ENCODE assay signal across 27 mouse cellular contexts in the genomic region with DNA sequence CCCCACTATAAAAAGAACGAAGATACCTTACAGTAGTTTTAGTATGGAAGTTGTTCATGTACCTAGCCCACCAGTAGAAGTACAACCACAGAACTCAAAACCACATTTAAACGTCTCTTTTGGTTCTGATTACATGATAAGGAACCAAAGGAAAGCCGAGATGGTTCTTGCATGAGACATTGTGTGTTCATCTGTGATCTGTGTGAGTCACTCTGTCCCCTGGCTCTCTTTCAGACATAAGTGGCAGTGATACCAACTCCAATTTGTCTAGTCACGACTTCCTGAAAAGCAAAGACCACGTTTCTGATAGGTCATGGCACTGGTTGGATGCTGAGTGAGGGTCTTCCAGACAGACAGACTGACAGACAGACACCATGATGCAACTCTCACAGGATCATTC. TPM values are rescaled to one million over a fixed set of nuclear protein-coding genes. Genes with fewer than 3 reads are reported as not detected.
A peak's percentile ranks its signal among the peaks of the same experiment; 100 is the strongest.
DNase-seq lines count a peak whose midpoint lies in the region; ATAC-seq and TF ChIP-seq lines count a peak whose summit lies in the region.
"Had no signal": no experiment of that assay in that cellular context is flagged by ENCODE, and none has a peak within 500 bp of the region (broad histone marks: within the 10 kb centered on the region; RNA-seq: fewer than 3 reads in every experiment).

No protein-coding gene starts in this region.

- TF ChIP-seq EP300 in MEL (IDR thresholded peaks at IDR 0.05; ENCODE audit: low read depth in 1 of 2, low read length in 2 of 2), result no peak

- no peaks in the 10 kb centered on the region for H3K27me3 ChIP-seq in thymus, adult 2 months (ENCODE audit: control insufficient read depth, insufficient read depth, low read length)
- no peaks in the 10 kb centered on the region for H3K27me3 ChIP-seq in MEL (ENCODE audit: control insufficient read depth in 1 of 2, insufficient read depth in 2 of 2, low read length in 2 of 2)
- H3K27me3 ChIP-seq in myocyte (ENCODE audit: control insufficient read depth, insufficient read depth, insufficient read length), result no peaks in the 10 kb centered on the region
- no peaks in the 10 kb centered on the region for H3K27me3 ChIP-seq in hindbrain, embryonic 14.5 days (ENCODE audit: control insufficient read depth, insufficient read depth, low read length)
- H3K27me3 ChIP-seq: CH12.LX; embryonic facial prominence, embryonic 12.5 days; embryonic facial prominence, embryonic 15.5 days; forebrain, embryonic 13.5 days; heart, embryonic 13.5 days; hindbrain, embryonic 15.5 days had no signal

- 23% methylated on average over 5 of the region's 5 CpGs for WGBS in thymus, adult 2 months
- WGBS in hindbrain, embryonic 14.5 days, result 81% methylated on average over 5 of the region's 5 CpGs

- no peaks in the 10 kb centered on the region for H3K79me2 ChIP-seq in MEL (ENCODE audit: control insufficient read depth, insufficient read depth, low read length, poor library complexity)
- no peaks in the 10 kb centered on the region for H3K79me2 ChIP-seq in myocyte (ENCODE audit: control insufficient read depth, insufficient read depth)

- no peak overlapping the region for H3K9ac ChIP-seq in MEL (ENCODE audit: control insufficient read depth, low read depth, low read length, poor library complexity, severe bottlenecking)
- no peak overlapping the region for H3K9ac ChIP-seq in hindbrain, embryonic 14.5 days
- H3K9ac ChIP-seq: embryonic facial prominence, embryonic 12.5 days; embryonic facial prominence, embryonic 15.5 days; forebrain, embryonic 13.5 days; heart, embryonic 13.5 days; hindbrain, embryonic 15.5 days had no signal

- peak overlapping the region; percentile 32 for H3K4me2 ChIP-seq in myocyte (ENCODE audit: low read depth)
- H3K4me2 ChIP-seq in hindbrain, embryonic 14.5 days (replicated peaks), result no peak overlapping the region
- H3K4me2 ChIP-seq: embryonic facial prominence, embryonic 12.5 days; embryonic facial prominence, embryonic 15.5 days; forebrain, embryonic 13.5 days; heart, embryonic 13.5 days; hindbrain, embryonic 15.5 days had no signal

- no peak overlapping the region for H3ac ChIP-seq in myocyte (ENCODE audit: control insufficient read depth, insufficient read length)

- peak; percentile 10 for DNase-seq in thymus, postnatal 0 days (ENCODE audit: low spot score)
- no peak for DNase-seq in thymus, adult 2 months
- peak; percentile 44 for DNase-seq in MEL (ENCODE audit: low read depth, low spot score)
- no peak for DNase-seq in cerebellum, postnatal 36 days
- DNase-seq in hindbrain, embryonic 14.5 days (ENCODE audit: low spot score), result no peak
- DNase-seq: adrenal gland, adult 8-10 months; adrenal gland, postnatal 25 days; cerebellum, adult 11-12 months; cerebellum, adult 8-10 months; cerebellum, postnatal 10 days; gastrocnemius, postnatal 10 days; gastrocnemius, postnatal 36 days; heart, adult 2 months; heart, postnatal 14 days; heart, postnatal 4 days had no signal

- H3K4me3 ChIP-seq in thymus, adult 2 months (ENCODE audit: control insufficient read depth, insufficient read depth, low read length), result no peak overlapping the region
- H3K4me3 ChIP-seq in MEL (ENCODE audit: control insufficient read depth in 1 of 2, insufficient read depth in 1 of 2, low read depth in 2 of 2, low read length in 2 of 2) (no peak overlapping the region), myocyte (no peak overlapping the region)
- H3K4me3 ChIP-seq in hindbrain, embryonic 14.5 days (replicated peaks; ENCODE audit: low read length), result no peak overlapping the region
- H3K4me3 ChIP-seq: embryonic facial prominence, embryonic 12.5 days; embryonic facial prominence, embryonic 15.5 days; forebrain, embryonic 13.5 days; heart, adult 2 months; heart, embryonic 10.5 days; heart, embryonic 13.5 days; hindbrain, embryonic 15.5 days had no signal

- no peak for TF ChIP-seq CTCF in thymus, adult 2 months (IDR thresholded peaks at IDR 0.05; ENCODE audit: borderline replicate concordance, control insufficient read depth, extremely low read depth, insufficient read depth, low read length, poor library complexity)
- TF ChIP-seq CTCF in MEL (IDR thresholded peaks at IDR 0.05 in 2 of 3, conservative IDR thresholded peaks at IDR 0.05 in 1 of 3; ENCODE audit: control insufficient read depth in 1 of 3, insufficient read depth in 1 of 3, low read depth in 2 of 3, low read length in 3 of 3, poor library complexity in 1 of 3, severe bottlenecking in 1 of 3), result no peak

- no peak for TF ChIP-seq RAD21 in MEL (IDR thresholded peaks at IDR 0.05; ENCODE audit: low read depth, low read length)

- no peak for TF ChIP-seq POLR2A in thymus, adult 2 months (IDR thresholded peaks at IDR 0.05; ENCODE audit: control insufficient read depth, extremely low read depth, insufficient read depth, low read length, poor library complexity)
- TF ChIP-seq POLR2A in MEL (IDR thresholded peaks at IDR 0.05; ENCODE audit: control insufficient read depth in 1 of 2, insufficient read depth in 1 of 2, low read depth in 1 of 2, low read length in 2 of 2, poor library complexity in 1 of 2) (no peak), myocyte (IDR thresholded peaks at IDR 0.05; ENCODE audit: insufficient read length, low read depth) (no peak)

- no peaks in the 10 kb centered on the region for H3K4me1 ChIP-seq in thymus, adult 2 months (replicated peaks; ENCODE audit: control insufficient read depth, insufficient read depth, low read length)
- no peaks in the 10 kb centered on the region for H3K4me1 ChIP-seq in MEL (ENCODE audit: control insufficient read depth in 1 of 2, insufficient read depth in 2 of 2, low read length in 2 of 2)
- H3K4me1 ChIP-seq in hindbrain, embryonic 14.5 days (replicated peaks; ENCODE audit: control insufficient read depth, insufficient read depth, low read length), result no peaks in the 10 kb centered on the region
- H3K4me1 ChIP-seq: embryonic facial prominence, embryonic 12.5 days; embryonic facial prominence, embryonic 15.5 days; forebrain, embryonic 13.5 days; heart, embryonic 10.5 days; heart, embryonic 13.5 days; hindbrain, embryonic 15.5 days had no signal

- ATAC-seq in hindbrain, embryonic 14.5 days (ENCODE audit: low FRiP score), result no peak
- ATAC-seq: activated CD4-positive, CD25-positive, alpha-beta regulatory T cell, adult 4 months; forebrain, embryonic 13.5 days; forebrain, embryonic 16.5 days; intestine, postnatal 0 days had no signal

- H3K27ac ChIP-seq in thymus, adult 2 months (ENCODE audit: control insufficient read depth, insufficient read depth, low read length), result no peak overlapping the region
- H3K27ac ChIP-seq in MEL (ENCODE audit: control insufficient read depth, low read depth, low read length), result no peak overlapping the region
- no peak overlapping the region for H3K27ac ChIP-seq in hindbrain, embryonic 14.5 days
- H3K27ac ChIP-seq: embryonic facial prominence, embryonic 12.5 days; embryonic facial prominence, embryonic 15.5 days; forebrain, embryonic 13.5 days; heart, adult 2 months; heart, embryonic 10.5 days; heart, embryonic 13.5 days; hindbrain, embryonic 15.5 days had no signal

- no peaks in the 10 kb centered on the region for H3K36me3 ChIP-seq in thymus, adult 2 months (ENCODE audit: control insufficient read depth, insufficient read depth, low read length)
- H3K36me3 ChIP-seq in MEL (ENCODE audit: control insufficient read depth in 1 of 2, insufficient read depth in 2 of 2, low read length in 2 of 2), result no peaks in the 10 kb centered on the region
- H3K36me3 ChIP-seq in myocyte (ENCODE audit: control insufficient read depth, insufficient read depth), result no peaks in the 10 kb centered on the region
- H3K36me3 ChIP-seq in hindbrain, embryonic 14.5 days (replicated peaks; ENCODE audit: control insufficient read depth, insufficient read depth), result no peaks in the 10 kb centered on the region
- H3K36me3 ChIP-seq: embryonic facial prominence, embryonic 12.5 days; embryonic facial prominence, embryonic 15.5 days; G1E; heart, embryonic 10.5 days; heart, embryonic 13.5 days; hindbrain, embryonic 15.5 days had no signal

- H3K9me3 ChIP-seq in MEL (replicated peaks; ENCODE audit: insufficient read depth, low read length), result no peaks in the 10 kb centered on the region; the same call in 1 of the 2 replicates
- H3K9me3 ChIP-seq in hindbrain, embryonic 14.5 days (ENCODE audit: control insufficient read depth, low read length), result peaks cover 13% of the 10 kb centered on the region; the same call in 1 of the 2 replicates
- H3K9me3 ChIP-seq: embryonic facial prominence, embryonic 15.5 days; heart, embryonic 10.5 days; hindbrain, embryonic 15.5 days had no signal

TF ChIP-seq in MEL, 35 proteins besides CTCF, POLR2A, EP300 and RAD21:
- TF ChIP-seq MAZ (IDR thresholded peaks at IDR 0.05; ENCODE audit: low read depth, low read length) (no peak), GATA1 (IDR thresholded peaks at IDR 0.05; ENCODE audit: low read depth, low read length) (0 out of 2 replicates have a peak, but pooled peaks have one; percentile 4)

TF ChIP-seq in myocyte, 11 proteins besides CTCF, POLR2A, EP300 and RAD21:
- TF ChIP-seq POLR2AphosphoS2 (IDR thresholded peaks at IDR 0.05; ENCODE audit: insufficient read length, low read depth) (no peak), TCF12 (IDR thresholded peaks at IDR 0.05; ENCODE audit: insufficient read depth, poor library complexity, severe bottlenecking) (no peak), CEBPB (IDR thresholded peaks at IDR 0.05; ENCODE audit: insufficient read depth, poor library complexity, severe bottlenecking) (no peak), MAX (IDR thresholded peaks at IDR 0.05; ENCODE audit: low read depth) (no peak), TCF3 (IDR thresholded peaks at IDR 0.05; ENCODE audit: insufficient read length, low read depth) (no peak), USF1 (IDR thresholded peaks at IDR 0.05; ENCODE audit: low read depth) (no peak), MYOD1 (IDR thresholded peaks at IDR 0.05; ENCODE audit: control insufficient read depth in 1 of 3, insufficient read length in 2 of 3, low read depth in 2 of 3) (no peak), MYOG (IDR thresholded peaks at IDR 0.05; ENCODE audit: control insufficient read depth in 1 of 3, insufficient read depth in 1 of 3, insufficient read length in 2 of 3, low read depth in 2 of 3) (no peak), SRF (IDR thresholded peaks at IDR 0.05; ENCODE audit: control insufficient read depth, insufficient read length, low read depth) (no peak), E2F4 (IDR thresholded peaks at IDR 0.05; ENCODE audit: insufficient read depth) (no peak), REST (IDR thresholded peaks at IDR 0.05; ENCODE audit: insufficient read depth, insufficient read length) (no peak)

RNA-seq across cellular contexts. Expression of gene Bbs4, which starts 15.9 kb away (rescaled TPM):
- 17.2 and 18.4 TPM in 2 replicates for polyA plus RNA-seq in thymus, postnatal 0 days (2015; fragmentation: Nextera tagmentation; extraction: Ambion mirVana)
- 5.0 and 5.3 TPM in 2 replicates for polyA plus RNA-seq in thymus, adult 2 months (2012; rRNA removed)
- 4.0 and 5.1 TPM in 2 replicates for total RNA-seq in MEL (2012; rRNA removed)
- polyA plus RNA-seq in MEL (2012; ENCODE audit: insufficient read depth in 1 of 2, insufficient read length in 2 of 2, low read depth in 1 of 2, low replicate concordance in 2 of 2, missing spikeins in 1 of 2), result 1 to 10 TPM in 1 of 2 experiments, not detected in 1; 5.6 TPM
- polyA plus RNA-seq in myocyte (2012; fragmentation: generic; extraction: Trizol), result 3.8 TPM
- 38.0 and 40.7 TPM in 2 replicates for polyA plus RNA-seq in hindbrain, embryonic 14.5 days (2014; fragmentation: Nextera tagmentation; extraction: Ambion mirVana)

Comparison
In these comparisons a context has a peak if more than half of its experiments do, and no peak if none do; other contexts are left out.
1. DNase-seq: peak in thymus, postnatal 0 days (single experiment) and MEL (single experiment); none in thymus, adult 2 months (single experiment), cerebellum, postnatal 36 days (0 of 2) and hindbrain, embryonic 14.5 days (single experiment).